Mouse (Mus musculus) kidney, adult 2 months (tissue): ENCODE results near the gene Pik3c2b.
"Not testable (repeated sequence)": the region's sequence is repeated elsewhere in the genome, so short reads cannot be mapped to it uniquely, and the experiment has no call there.

Experiments used
- CTCF ChIP-seq: fragments of 200-500 bp; conservative IDR thresholded peaks from 2 replicates; pipeline ENCODE4 v1.5.1; 2011; ENCODE audit warnings: low read depth, mild to moderate bottlenecking, control low read depth, low read length, moderate library complexity, mixed read lengths; ENCODE audit not compliant: insufficient read depth, insufficient read length
- POLR2A ChIP-seq: fragments of 200-500 bp; IDR thresholded peaks from one replicate; pipeline ENCODE4 v1.6.1; 2011; ENCODE audit warnings: low read depth, low read length, control low read depth

- not testable (repeated sequence) for TF ChIP-seq POLR2A, CTCF
Measured at GRCm38 (mm10) chr1:133025796-133026190, 19.7 kb upstream of the Pik3c2b start.
